In genomic region chr15:80415132-80415531, GRCm38 (mm10) we compare ENCODE assay signal across 25 mouse cellular contexts.
"Had no signal": no experiment of that assay in that cellular context is flagged by ENCODE, and none has a peak within 500 bp of the region (broad histone marks: within the 10 kb centered on the region; RNA-seq: fewer than 3 reads in every experiment).

No protein-coding gene starts in this region.

- H3K27ac ChIP-seq: gastrocnemius, adult 2 months; heart, embryonic 10.5 days; hindbrain, embryonic 13.5 days; hindbrain, embryonic 15.5 days; intestine, embryonic 15.5 days; layer of hippocampus, adult 2 months; left cerebral cortex, adult 2 months; limb, embryonic 10.5 days; limb, embryonic 12.5 days; liver, embryonic 13.5 days had no signal

- ATAC-seq: inflammation-experienced regulatory T-cells, adult 6 months; intestine, embryonic 15.5 days; intestine, postnatal 0 days had no signal

- H3K4me2 ChIP-seq: heart, embryonic 12.5 days; hindbrain, embryonic 13.5 days; hindbrain, embryonic 15.5 days; intestine, embryonic 15.5 days; limb, embryonic 12.5 days; liver, embryonic 11.5 days; liver, embryonic 13.5 days had no signal

- H3K36me3 ChIP-seq: heart, embryonic 10.5 days; heart, embryonic 12.5 days; hindbrain, embryonic 13.5 days; hindbrain, embryonic 15.5 days; intestine, embryonic 15.5 days; limb, embryonic 10.5 days; limb, embryonic 12.5 days; liver, embryonic 13.5 days had no signal

- H3K9ac ChIP-seq: heart, embryonic 12.5 days; hindbrain, embryonic 13.5 days; hindbrain, embryonic 15.5 days; intestine, embryonic 15.5 days; limb, embryonic 12.5 days; liver, embryonic 13.5 days had no signal

- H3K9me3 ChIP-seq: heart, embryonic 10.5 days; heart, embryonic 12.5 days; hindbrain, embryonic 13.5 days; hindbrain, embryonic 15.5 days; intestine, embryonic 15.5 days; limb, embryonic 10.5 days; limb, embryonic 12.5 days; liver, embryonic 13.5 days had no signal

- H3K4me1 ChIP-seq: intestine, embryonic 15.5 days; liver, embryonic 13.5 days had no signal

- H3K27me3 ChIP-seq: hindbrain, embryonic 13.5 days; hindbrain, embryonic 15.5 days; intestine, embryonic 15.5 days; limb, embryonic 12.5 days; liver, embryonic 13.5 days had no signal

- H3K4me3 ChIP-seq: gastrocnemius, adult 2 months; heart, embryonic 10.5 days; heart, embryonic 12.5 days; hindbrain, embryonic 13.5 days; hindbrain, embryonic 15.5 days; intestine, embryonic 15.5 days; layer of hippocampus, adult 2 months; left cerebral cortex, adult 2 months; limb, embryonic 10.5 days; limb, embryonic 12.5 days; liver, embryonic 13.5 days had no signal

- DNase-seq: gastrocnemius, adult 2 months; gastrocnemius, postnatal 10 days; gastrocnemius, postnatal 25 days; heart, adult 18-20 months; heart, postnatal 10 days; heart, postnatal 4 days; kidney, adult 18-20 months; kidney, adult 8-10 months; kidney, postnatal 10 days; kidney, postnatal 25 days; kidney, postnatal 4 days; liver; liver, embryonic 13.5 days had no signal
